Mouse (Mus musculus) testis, adult 2 months (tissue): ENCODE data around the gene 4933405L10Rik.

Experiments used
- CTCF ChIP-seq: fragments of 200-500 bp; IDR thresholded peaks from 2 replicates; pipeline ENCODE4 v1.5.1; 2012; ENCODE audit warnings: low read depth, mild to moderate bottlenecking, inconsistent platforms, low read length, moderate library complexity; ENCODE audit not compliant: control insufficient read depth, insufficient read depth, insufficient replicate concordance
- POLR2A ChIP-seq: fragments of 200-500 bp; IDR thresholded peaks from 2 replicates; pipeline ENCODE4 v1.6.1; 2012; ENCODE audit warnings: low read depth, mild to moderate bottlenecking, inconsistent platforms, low read length, moderate library complexity; ENCODE audit not compliant: control insufficient read depth

DNA sequence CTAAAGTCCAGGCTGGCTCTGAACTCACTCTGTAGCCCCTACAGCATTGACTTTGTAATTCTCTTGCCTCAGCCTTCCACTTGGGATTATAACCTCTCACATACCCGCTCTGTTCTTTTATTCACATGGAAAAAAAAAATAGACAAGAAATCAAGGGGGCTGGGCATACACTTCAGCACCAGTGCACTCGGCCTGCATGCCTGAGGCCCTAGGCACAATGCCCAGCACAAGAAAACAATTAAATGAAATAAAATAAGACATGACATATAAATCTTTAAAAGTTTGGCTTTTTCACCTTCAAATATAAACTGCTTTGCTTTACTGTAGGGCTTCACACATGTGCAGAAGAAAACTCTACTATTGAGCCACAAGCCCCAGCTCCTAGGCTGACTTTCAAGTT lies 46.5 kb downstream of the 4933405L10Rik start:
- TF ChIP-seq CTCF (no peak), POLR2A (no peak)
